ENCODE assay signal across 33 mouse cellular contexts in genomic region chr2:105037956-105038569, GRCm38 (mm10). TPM values are rescaled to one million over a fixed set of nuclear protein-coding genes. Genes with fewer than 3 reads are reported as not detected.
A peak's percentile ranks its signal among the peaks of the same experiment; 100 is the strongest.
DNase-seq lines count a peak whose midpoint lies in the region; TF ChIP-seq lines count a peak whose summit lies in the region.
"Had no signal": no experiment of that assay in that cellular context is flagged by ENCODE, and none has a peak within 500 bp of the region (broad histone marks: within the 10 kb centered on the region; RNA-seq: fewer than 3 reads in every experiment).

No protein-coding gene starts in this region.

- TF ChIP-seq CTCF in E14TG2a.4 (conservative IDR thresholded peaks at IDR 0.05; ENCODE audit: low read length), result peak; percentile 68
- TF ChIP-seq CTCF in thymus, adult 2 months (IDR thresholded peaks at IDR 0.05; ENCODE audit: borderline replicate concordance, control insufficient read depth, extremely low read depth, insufficient read depth, low read length, poor library complexity), result no peak
- no peak for TF ChIP-seq CTCF in kidney, adult 2 months (conservative IDR thresholded peaks at IDR 0.05; ENCODE audit: insufficient read depth, insufficient read length, low read depth, low read length)

- no peaks in the 10 kb centered on the region for H3K9me3 ChIP-seq in E14TG2a.4 (ENCODE audit: low read length)
- H3K9me3 ChIP-seq: forebrain, embryonic 13.5 days; heart, embryonic 15.5 days; limb, embryonic 10.5 days; liver, embryonic 15.5 days; midbrain, embryonic 10.5 days had no signal

- peak; percentile 62 for DNase-seq in R1 (ENCODE audit: low read depth, low spot score)
- DNase-seq in thymus, adult 2 months, result peak; percentile 48
- DNase-seq in thymus, postnatal 4 days, result peak; percentile 68
- no peak for DNase-seq in gastrocnemius, postnatal 14 days
- DNase-seq in layer of hippocampus, adult 18-20 months (ENCODE audit: low spot score in 2 of 2), result no peak
- no peak for DNase-seq in kidney, adult 2 months
- DNase-seq: adrenal gland, postnatal 10 days; cerebellum, adult 8-10 months; gastrocnemius, postnatal 10 days; heart, adult 2 months; heart, postnatal 36 days; kidney, adult 8-10 months; kidney, postnatal 14 days; liver had no signal

- no peak overlapping the region for H3K4me3 ChIP-seq in E14TG2a.4 (replicated peaks; ENCODE audit: low read length)
- no peak overlapping the region for H3K4me3 ChIP-seq in thymus, adult 2 months (ENCODE audit: control insufficient read depth, insufficient read depth, low read length)
- no peak overlapping the region for H3K4me3 ChIP-seq in kidney, adult 2 months (ENCODE audit: insufficient read depth, low read depth, low read length)
- H3K4me3 ChIP-seq: forebrain, embryonic 13.5 days; heart, adult 2 months; heart, embryonic 15.5 days; layer of hippocampus, adult 2 months; limb, embryonic 10.5 days; liver, embryonic 15.5 days; midbrain, embryonic 10.5 days had no signal

- H3K27me3 ChIP-seq in E14TG2a.4 (ENCODE audit: insufficient read depth, low read length), result no peaks in the 10 kb centered on the region
- H3K27me3 ChIP-seq in thymus, adult 2 months (ENCODE audit: control insufficient read depth, insufficient read depth, low read length), result no peaks in the 10 kb centered on the region
- H3K27me3 ChIP-seq in kidney, adult 2 months (replicated peaks; ENCODE audit: control insufficient read depth, insufficient read depth, low read length), result no peaks in the 10 kb centered on the region
- H3K27me3 ChIP-seq: forebrain, embryonic 13.5 days; heart, embryonic 15.5 days; liver, embryonic 15.5 days; Patski had no signal

- no peak for TF ChIP-seq POLR2A in thymus, adult 2 months (IDR thresholded peaks at IDR 0.05; ENCODE audit: control insufficient read depth, extremely low read depth, insufficient read depth, low read length, poor library complexity)
- no peak for TF ChIP-seq POLR2A in kidney, adult 2 months (IDR thresholded peaks at IDR 0.05; ENCODE audit: low read depth, low read length)

- intact Hi-C loops in gastrocnemius, postnatal 14 days (cut with DNase I; ENCODE audit: low total_unique reads), result no loop called here

- no peaks in the 10 kb centered on the region for H3K4me1 ChIP-seq in E14TG2a.4 (replicated peaks; ENCODE audit: low read depth, low read length)
- peaks cover 5% of the 10 kb centered on the region for H3K4me1 ChIP-seq in thymus, adult 2 months (replicated peaks; ENCODE audit: control insufficient read depth, insufficient read depth, low read length)
- H3K4me1 ChIP-seq in kidney, adult 2 months (ENCODE audit: control insufficient read depth, insufficient read depth, low read length), result no peaks in the 10 kb centered on the region
- H3K4me1 ChIP-seq: heart, embryonic 15.5 days had no signal

- WGBS in thymus, adult 2 months, result 58% methylated on average over 7 of the region's 7 CpGs
- 67% methylated on average over 7 of the region's 7 CpGs for WGBS in kidney, adult 2 months

- H3K27ac ChIP-seq in thymus, adult 2 months (ENCODE audit: control insufficient read depth, insufficient read depth, low read length), result no peak overlapping the region
- no peak overlapping the region for H3K27ac ChIP-seq in kidney, adult 2 months (ENCODE audit: insufficient read depth, low read depth, low read length)
- H3K27ac ChIP-seq: forebrain, embryonic 13.5 days; heart, adult 2 months; heart, embryonic 15.5 days; hindbrain, embryonic 14.5 days; layer of hippocampus, adult 2 months; limb, embryonic 10.5 days; liver, embryonic 15.5 days; macrophage; midbrain, embryonic 10.5 days; stomach, postnatal 0 days had no signal

- no peaks in the 10 kb centered on the region for H3K36me3 ChIP-seq in E14TG2a.4 (ENCODE audit: insufficient read depth, low read length)
- H3K36me3 ChIP-seq in thymus, adult 2 months (ENCODE audit: control insufficient read depth, insufficient read depth, low read length), result no peaks in the 10 kb centered on the region
- no peaks in the 10 kb centered on the region for H3K36me3 ChIP-seq in kidney, adult 2 months (ENCODE audit: control insufficient read depth, insufficient read depth, low read length)
- H3K36me3 ChIP-seq: heart, embryonic 15.5 days; limb, embryonic 10.5 days; liver, embryonic 15.5 days; midbrain, embryonic 10.5 days had no signal

RNA-seq across cellular contexts. Expression of gene Eif3m, which starts 21.2 kb away (rescaled TPM):
- polyA plus RNA-seq in thymus, adult 2 months (2012; rRNA removed), result 46.0 and 48.9 TPM in 2 replicates
- total RNA-seq in gastrocnemius, postnatal 14 days (2021), result 100 to 1,000 TPM; 100 to 102 TPM
- total RNA-seq in layer of hippocampus, adult 18-20 months (2021), result 10 to 100 TPM; 94.8 to 96.1 TPM
- polyA plus RNA-seq in kidney, adult 2 months (2012; rRNA removed), result 35.0 and 44.4 TPM in 2 replicates

RNA-seq across cellular contexts. Expression of gene Gm11060, which starts 53.8 kb away (rescaled TPM):
- not detected in 2 replicates for polyA plus RNA-seq in thymus, adult 2 months (2012; rRNA removed)
- not detected for total RNA-seq in gastrocnemius, postnatal 14 days (2021)
- not detected for total RNA-seq in layer of hippocampus, adult 18-20 months (2021)
- polyA plus RNA-seq in kidney, adult 2 months (2012; rRNA removed), result not detected in 2 replicates
- total RNA-seq: adrenal gland, postnatal 10 days; gastrocnemius, postnatal 10 days; heart, adult 2 months; heart, postnatal 36 days; layer of hippocampus, adult 2 months; layer of hippocampus, postnatal 25 days; midbrain, postnatal 0 days; neutrophil, adult 5-6 weeks had no signal
- polyA plus RNA-seq: C2C12; embryonic facial prominence, embryonic 14.5 days; forebrain, embryonic 13.5 days; heart, adult 2 months; heart, embryonic 15.5 days; hindbrain, embryonic 14.5 days; inflammation-experienced regulatory T-cells, adult 6 months; limb, embryonic 10.5 days; liver, embryonic 15.5 days; lung, embryonic 16.5 days; macrophage; midbrain, embryonic 10.5 days; midbrain, postnatal 0 days; Patski; small intestine, adult 2 months; stomach, postnatal 0 days had no signal

Comparison
In these comparisons a context has a peak if more than half of its experiments do, and no peak if none do; other contexts are left out.
1. DNase-seq: peak in R1 (single experiment), thymus, adult 2 months (single experiment) and thymus, postnatal 4 days (single experiment); none in gastrocnemius, postnatal 14 days (single experiment), layer of hippocampus, adult 18-20 months (0 of 2) and kidney, adult 2 months (single experiment).